13 mouse cellular contexts compared by ENCODE assay signal in genomic region chr7:100780192-100780591, GRCm38 (mm10).
"Had no signal": no experiment of that assay in that cellular context is flagged by ENCODE, and none has a peak within 500 bp of the region (broad histone marks: within the 10 kb centered on the region; RNA-seq: fewer than 3 reads in every experiment).

No protein-coding gene starts in this region.

- H3K27ac ChIP-seq: left cerebral cortex, adult 2 months; limb, embryonic 15.5 days; midbrain, embryonic 15.5 days; neural tube, embryonic 13.5 days; stomach, embryonic 15.5 days had no signal

- H3K27me3 ChIP-seq: limb, embryonic 15.5 days; midbrain, embryonic 15.5 days; neural tube, embryonic 13.5 days; stomach, embryonic 15.5 days had no signal

- H3K9me3 ChIP-seq: limb, embryonic 15.5 days; midbrain, embryonic 15.5 days; neural tube, embryonic 13.5 days; stomach, embryonic 15.5 days had no signal

- H3K4me2 ChIP-seq: limb, embryonic 15.5 days; midbrain, embryonic 11.5 days; midbrain, embryonic 15.5 days; neural tube, embryonic 13.5 days; stomach, embryonic 15.5 days had no signal

- H3K4me1 ChIP-seq: midbrain, embryonic 15.5 days; stomach, embryonic 15.5 days had no signal

- H3K9ac ChIP-seq: limb, embryonic 15.5 days; midbrain, embryonic 15.5 days; neural tube, embryonic 13.5 days; stomach, embryonic 15.5 days had no signal

- ATAC-seq: midbrain, embryonic 15.5 days had no signal

- H3K36me3 ChIP-seq: limb, embryonic 15.5 days; midbrain, embryonic 15.5 days; stomach, embryonic 15.5 days had no signal

- H3K4me3 ChIP-seq: left cerebral cortex, adult 2 months; limb, embryonic 15.5 days; midbrain, embryonic 15.5 days; neural tube, embryonic 13.5 days; stomach, embryonic 15.5 days had no signal

- DNase-seq: kidney, adult 11 months; kidney, postnatal 14 days; lung, adult 18-20 months; retina, postnatal 1 day; right cerebral cortex, postnatal 4 days; spleen, adult 18-20 months; thymus, postnatal 36 days had no signal
